Mouse (Mus musculus): Measurements from ENCODE around the gene Mcu. TPM values are rescaled to one million over a fixed set of nuclear protein-coding genes. Genes with fewer than 3 reads are reported as not detected.
A peak's percentile ranks its signal among the peaks of the same experiment; 100 is the strongest.

The Mcu gene
- polyA plus RNA-seq, 1 experiment from 2014 or later: 30.8 TPM

- 92% methylated on average over 7 of the region's 7 CpGs for WGBS
- ATAC-seq (ENCODE audit: borderline replicate concordance, extremely low read depth, low FRiP score, low TSS enrichment): no peak
- no peak overlapping the region for H3K4me3 ChIP-seq
- H3K27me3 ChIP-seq: no peaks in the 10 kb centered on the region
- 0 out of 2 replicates have a peak, but pooled peaks cover 4% of the 10 kb centered on the region for H3K4me1 ChIP-seq
- 0 out of 2 replicates have a peak, but pooled peaks cover 4% of the 10 kb centered on the region for H3K36me3 ChIP-seq
- no peak overlapping the region for H3K9ac ChIP-seq
- peaks cover 10% of the 10 kb centered on the region; the same call in 1 of the 2 replicates for H3K9me3 ChIP-seq
- no peak overlapping the region for H3K4me2 ChIP-seq
- no peak overlapping the region for H3K27ac ChIP-seq
These were observed 71.3 kb downstream of the Mcu start for GRCm38 (mm10) chr10:59545169-59545568.

GRCm38 (mm10) chr10:59543351-59543750 lies 73.1 kb downstream of the Mcu start:
- H3K27ac ChIP-seq: no peak overlapping the region
- 62% methylated on average over 9 of the region's 9 CpGs for WGBS
- 0 out of 2 replicates have a peak, but pooled peaks cover 4% of the 10 kb centered on the region for H3K36me3 ChIP-seq
- no peaks in the 10 kb centered on the region for H3K27me3 ChIP-seq
- H3K9ac ChIP-seq: no peak overlapping the region
- H3K4me1 ChIP-seq: peaks cover 20% of the 10 kb centered on the region
- no peak for ATAC-seq (ENCODE audit: borderline replicate concordance, extremely low read depth, low FRiP score, low TSS enrichment)
- no peak overlapping the region for H3K4me2 ChIP-seq
- no peak overlapping the region for H3K4me3 ChIP-seq
- H3K9me3 ChIP-seq: peaks cover 10% of the 10 kb centered on the region; the same call in 1 of the 2 replicates

DNA sequence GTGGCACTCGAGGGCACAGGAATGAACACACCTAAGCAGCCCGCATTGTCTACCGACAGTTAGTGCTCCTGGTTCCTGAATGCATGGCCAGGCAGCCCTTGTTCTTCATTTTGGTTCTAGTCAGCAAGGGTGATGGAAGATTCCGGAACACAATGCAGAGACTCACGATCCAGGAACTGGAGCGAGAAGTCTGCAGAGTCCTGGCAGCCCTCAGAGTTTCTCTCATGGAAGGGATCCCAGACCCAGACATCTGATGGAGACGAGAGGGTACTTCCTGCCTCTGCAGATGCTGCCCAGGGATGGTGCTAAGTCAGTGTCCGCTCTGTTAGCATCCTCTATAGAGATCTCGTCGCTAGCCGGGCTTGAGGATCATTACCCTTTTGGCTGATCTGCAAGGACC lies 75.0 kb downstream of the Mcu start:
- Histone ChIP-seq H3K9ac (no peak overlapping the region), H3K27me3 (no peaks in the 10 kb centered on the region), H3K4me2 (no peak overlapping the region), H3K4me1 (peaks cover 20% of the 10 kb centered on the region), H3K4me3 (no peak overlapping the region), H3K27ac (no peak overlapping the region), H3K36me3 (0 out of 2 replicates have a peak, but pooled peaks cover 4% of the 10 kb centered on the region), H3K9me3 (peaks cover 10% of the 10 kb centered on the region; the same call in 1 of the 2 replicates)
- no peak for ATAC-seq (ENCODE audit: borderline replicate concordance, extremely low read depth, low FRiP score, low TSS enrichment)
- WGBS: 90% methylated on average over 11 of the region's 11 CpGs

- peaks cover 20% of the 10 kb centered on the region for H3K4me1 ChIP-seq
- H3K9me3 ChIP-seq: 0 out of 2 replicates have a peak, but pooled peaks cover 4% of the 10 kb centered on the region
- H3K4me2 ChIP-seq: no peak overlapping the region
- no peaks in the 10 kb centered on the region for H3K36me3 ChIP-seq
- no peak for ATAC-seq (ENCODE audit: borderline replicate concordance, extremely low read depth, low FRiP score, low TSS enrichment)
- no peak overlapping the region for H3K9ac ChIP-seq
- H3K27ac ChIP-seq: no peak overlapping the region
- no peak overlapping the region for H3K4me3 ChIP-seq
- WGBS: 70% methylated on average over 3 of the region's 3 CpGs
- no peaks in the 10 kb centered on the region for H3K27me3 ChIP-seq
These were observed 75.9 kb downstream of the Mcu start for GRCm38 (mm10) chr10:59540596-59540995.

GRCm38 (mm10) chr10:59540081-59540480 lies 76.4 kb downstream of the Mcu start:
- WGBS: 90% methylated on average over 3 of the region's 3 CpGs
- H3K9ac ChIP-seq: no peak overlapping the region
- no peak overlapping the region for H3K4me3 ChIP-seq
- H3K36me3 ChIP-seq: no peaks in the 10 kb centered on the region
- no peaks in the 10 kb centered on the region for H3K9me3 ChIP-seq
- H3K27ac ChIP-seq: no peak overlapping the region
- H3K4me2 ChIP-seq: no peak overlapping the region
- no peaks in the 10 kb centered on the region for H3K27me3 ChIP-seq
- ATAC-seq (ENCODE audit: borderline replicate concordance, extremely low read depth, low FRiP score, low TSS enrichment): no peak
- peaks cover 20% of the 10 kb centered on the region for H3K4me1 ChIP-seq

- H3K4me1 ChIP-seq: peaks cover 20% of the 10 kb centered on the region
- H3K9ac ChIP-seq: no peak overlapping the region
- H3K4me3 ChIP-seq: peak overlapping the region; percentile 32
- no peak overlapping the region for H3K27ac ChIP-seq
- peak overlapping the region; percentile 68 for H3K4me2 ChIP-seq
- WGBS: 2% methylated on average over 12 of the region's 12 CpGs
- H3K36me3 ChIP-seq: no peaks in the 10 kb centered on the region
- ATAC-seq (ENCODE audit: borderline replicate concordance, extremely low read depth, low FRiP score, low TSS enrichment): peak; percentile 53; the same call in 1 of the 2 replicates
- H3K27me3 ChIP-seq: no peaks in the 10 kb centered on the region
- H3K9me3 ChIP-seq: no peaks in the 10 kb centered on the region
These were observed 77.0 kb downstream of the Mcu start for GRCm38 (mm10) chr10:59539533-59539875.

GRCm38 (mm10) chr10:59538767-59539532 lies 77.5 kb downstream of the Mcu start:
- peak overlapping the region; percentile 32 for H3K4me3 ChIP-seq
- H3K27me3 ChIP-seq: no peaks in the 10 kb centered on the region
- peaks cover 20% of the 10 kb centered on the region for H3K4me1 ChIP-seq
- H3K9ac ChIP-seq: no peak overlapping the region
- no peak overlapping the region for H3K27ac ChIP-seq
- H3K9me3 ChIP-seq: no peaks in the 10 kb centered on the region
- ATAC-seq (ENCODE audit: borderline replicate concordance, extremely low read depth, low FRiP score, low TSS enrichment): no peak
- no peaks in the 10 kb centered on the region for H3K36me3 ChIP-seq
- H3K4me2 ChIP-seq: peak overlapping the region; percentile 68
- 41% methylated on average over 17 of the region's 17 CpGs for WGBS

- Histone ChIP-seq H3K9ac (no peak overlapping the region), H3K36me3 (no peaks in the 10 kb centered on the region), H3K9me3 (no peaks in the 10 kb centered on the region), H3K27ac (no peak overlapping the region), H3K4me1 (peaks cover 20% of the 10 kb centered on the region), H3K4me2 (no peak overlapping the region), H3K4me3 (no peak overlapping the region), H3K27me3 (no peaks in the 10 kb centered on the region)
- no peak for ATAC-seq (ENCODE audit: borderline replicate concordance, extremely low read depth, low FRiP score, low TSS enrichment)
- 87% methylated on average over 6 of the region's 6 CpGs for WGBS
These were observed 78.4 kb downstream of the Mcu start for GRCm38 (mm10) chr10:59538063-59538462.

- H3K27me3 ChIP-seq: no peaks in the 10 kb centered on the region
- no peak overlapping the region for H3K9ac ChIP-seq
- 45% methylated on average over 6 of the region's 6 CpGs for WGBS
- no peak overlapping the region for H3K4me3 ChIP-seq
- H3K27ac ChIP-seq: no peak overlapping the region
- no peak; the same call in 1 of the 2 replicates for ATAC-seq (ENCODE audit: borderline replicate concordance, extremely low read depth, low FRiP score, low TSS enrichment)
- no peaks in the 10 kb centered on the region for H3K9me3 ChIP-seq
- H3K4me2 ChIP-seq: no peak overlapping the region
- no peaks in the 10 kb centered on the region for H3K36me3 ChIP-seq
- H3K4me1 ChIP-seq: peaks cover 16% of the 10 kb centered on the region
These were observed 78.9 kb downstream of the Mcu start for GRCm38 (mm10) chr10:59537579-59537978.

GRCm38 (mm10) chr10:59532256-59532655 lies 84.2 kb downstream of the Mcu start:
- Histone ChIP-seq H3K36me3 (no peaks in the 10 kb centered on the region), H3K9me3 (no peaks in the 10 kb centered on the region), H3K4me2 (no peak overlapping the region), H3K9ac (no peak overlapping the region), H3K27me3 (no peaks in the 10 kb centered on the region), H3K4me3 (no peak overlapping the region), H3K4me1 (no peaks in the 10 kb centered on the region), H3K27ac (no peak overlapping the region)
- WGBS: 90% methylated on average over 6 of the region's 6 CpGs
- no peak for ATAC-seq (ENCODE audit: borderline replicate concordance, extremely low read depth, low FRiP score, low TSS enrichment)

DNA sequence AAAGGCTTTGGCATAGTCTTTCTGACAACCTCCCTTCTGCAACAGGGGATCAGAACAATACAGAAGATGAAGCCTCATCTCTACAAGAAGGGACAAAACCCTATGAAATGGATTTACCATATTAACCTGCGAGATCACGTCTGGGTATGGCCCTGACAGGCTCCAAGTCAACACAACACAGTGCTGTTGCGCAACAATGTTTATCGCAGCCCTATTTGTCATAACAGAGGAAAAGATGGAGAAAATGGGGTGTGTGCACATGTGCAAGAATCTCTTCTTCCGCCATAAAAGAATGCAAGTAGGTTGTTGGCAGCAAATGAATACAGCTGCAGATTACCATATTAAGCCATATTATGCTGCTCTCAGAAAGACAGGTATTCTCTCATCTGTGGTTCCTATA lies 88.7 kb downstream of the Mcu start:
- no peak for ATAC-seq (ENCODE audit: borderline replicate concordance, extremely low read depth, low FRiP score, low TSS enrichment)
- 72% methylated on average over 5 of the region's 5 CpGs for WGBS
- H3K4me1 ChIP-seq: peaks cover 21% of the 10 kb centered on the region
- no peak overlapping the region for H3K9ac ChIP-seq
- H3K36me3 ChIP-seq: no peaks in the 10 kb centered on the region
- no peaks in the 10 kb centered on the region for H3K9me3 ChIP-seq
- H3K4me3 ChIP-seq: no peak overlapping the region
- no peak overlapping the region for H3K27ac ChIP-seq
- H3K27me3 ChIP-seq: no peaks in the 10 kb centered on the region
- H3K4me2 ChIP-seq: no peak overlapping the region

- H3K4me2 ChIP-seq: no peak overlapping the region
- ATAC-seq (ENCODE audit: borderline replicate concordance, extremely low read depth, low FRiP score, low TSS enrichment): no peak
- H3K27me3 ChIP-seq: no peaks in the 10 kb centered on the region
- 86% methylated on average over 11 of the region's 11 CpGs for WGBS
- no peak overlapping the region for H3K27ac ChIP-seq
- H3K4me1 ChIP-seq: peaks cover 21% of the 10 kb centered on the region
- H3K36me3 ChIP-seq: no peaks in the 10 kb centered on the region
- no peak overlapping the region for H3K4me3 ChIP-seq
- no peaks in the 10 kb centered on the region for H3K9me3 ChIP-seq
- H3K9ac ChIP-seq: no peak overlapping the region
These were observed 89.2 kb downstream of the Mcu start for GRCm38 (mm10) chr10:59527311-59527710.

Data from lung, embryonic 15.5 days (tissue).